14 mouse cellular contexts compared by ENCODE assay signal in genomic region chr10:90117836-90118235, GRCm38 (mm10).
"Had no signal": no experiment of that assay in that cellular context is flagged by ENCODE, and none has a peak within 500 bp of the region (broad histone marks: within the 10 kb centered on the region; RNA-seq: fewer than 3 reads in every experiment).

No protein-coding gene starts in this region.

- H3K4me2 ChIP-seq: liver, embryonic 11.5 days; liver, embryonic 15.5 days; neural tube, embryonic 13.5 days had no signal

- ATAC-seq: lung, postnatal 0 days had no signal

- H3K4me3 ChIP-seq: left cerebral cortex, adult 2 months; limb, embryonic 10.5 days; liver, embryonic 15.5 days; midbrain, embryonic 10.5 days; neural tube, embryonic 13.5 days had no signal

- H3K27me3 ChIP-seq: liver, embryonic 15.5 days; neural tube, embryonic 13.5 days had no signal

- H3K9me3 ChIP-seq: limb, embryonic 10.5 days; liver, embryonic 15.5 days; midbrain, embryonic 10.5 days; neural tube, embryonic 13.5 days had no signal

- H3K9ac ChIP-seq: liver, embryonic 15.5 days; neural tube, embryonic 13.5 days had no signal

- H3K36me3 ChIP-seq: limb, embryonic 10.5 days; liver, embryonic 15.5 days; midbrain, embryonic 10.5 days; neural tube, embryonic 13.5 days had no signal

- H3K4me1 ChIP-seq: limb, embryonic 10.5 days; liver, embryonic 15.5 days; midbrain, embryonic 10.5 days; neural tube, embryonic 13.5 days had no signal

- DNase-seq: kidney, postnatal 14 days; lung, adult 2 months; lung, postnatal 4 days; midbrain, embryonic 14.5 days; right cerebral cortex, adult 18-20 months; right cerebral cortex, postnatal 25 days; thymus, postnatal 36 days had no signal

- H3K27ac ChIP-seq: left cerebral cortex, adult 2 months; limb, embryonic 10.5 days; liver, embryonic 15.5 days; midbrain, embryonic 10.5 days; neural tube, embryonic 13.5 days had no signal
